Mouse (Mus musculus): ENCODE results near the gene Arel1.

GRCm38 (mm10) chr12:84921881-84922419, 48.8 kb downstream of the Arel1 start:
- no peak for TF ChIP-seq CTCF (IDR thresholded peaks at IDR 0.05; ENCODE audit: control insufficient read depth, insufficient read depth, low read length)
- no peak for TF ChIP-seq POLR2A (IDR thresholded peaks at IDR 0.05; ENCODE audit: borderline replicate concordance, control insufficient read depth, low read depth, low read length)

Data from bone marrow, adult 2 months (tissue).